Mouse (Mus musculus) small intestine, adult 2 months (tissue): ENCODE data around the gene Rapgef1.

Experiments
- CTCF ChIP-seq: fragments of 200-500 bp; IDR thresholded peaks from 2 replicates; pipeline ENCODE4 v1.5.1; 2012; ENCODE audit warnings: low read depth, mild to moderate bottlenecking, control low read depth, inconsistent platforms, low read length, moderate library complexity, mixed read lengths; ENCODE audit not compliant: insufficient replicate concordance, insufficient read length; ENCODE audit errors: extremely low read depth
- POLR2A ChIP-seq: fragments of 200-500 bp; IDR thresholded peaks from 2 replicates; pipeline ENCODE4 v1.6.1; 2012; ENCODE audit warnings: low read depth, mild to moderate bottlenecking, control low read depth, inconsistent platforms, low read length, moderate library complexity

DNA sequence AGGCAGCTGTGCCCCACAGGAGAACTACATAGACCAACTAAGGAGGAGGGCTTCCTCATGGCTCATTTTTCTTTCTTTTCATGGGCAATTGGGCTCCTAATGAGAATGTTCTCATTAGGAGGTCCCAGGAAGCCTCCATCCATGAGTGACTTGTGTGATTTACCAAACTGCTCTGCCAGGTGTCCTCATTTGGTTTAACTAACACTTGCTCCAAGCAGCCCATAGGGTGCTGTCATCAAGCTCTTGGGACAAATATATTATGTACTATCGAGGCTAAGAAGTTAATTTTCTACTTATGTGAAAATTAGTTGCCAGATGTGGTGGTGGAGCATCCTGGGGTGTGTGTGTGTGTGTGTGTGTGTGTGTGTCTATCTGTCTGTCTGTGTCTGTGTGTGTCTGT, 37.6 kb downstream of the Rapgef1 start:
- TF ChIP-seq CTCF (no peak), POLR2A (no peak)
